Mouse (Mus musculus): ENCODE measurements around the gene Mib2. TPM values are rescaled to one million over a fixed set of nuclear protein-coding genes. Genes with fewer than 3 reads are reported as not detected.
A peak's percentile ranks its signal among the peaks of the same experiment; 100 is the strongest.

The Mib2 gene
- total and polyA plus RNA-seq, 3 experiments = 19.0 to 66.5 (median 23.6) TPM

DNA sequence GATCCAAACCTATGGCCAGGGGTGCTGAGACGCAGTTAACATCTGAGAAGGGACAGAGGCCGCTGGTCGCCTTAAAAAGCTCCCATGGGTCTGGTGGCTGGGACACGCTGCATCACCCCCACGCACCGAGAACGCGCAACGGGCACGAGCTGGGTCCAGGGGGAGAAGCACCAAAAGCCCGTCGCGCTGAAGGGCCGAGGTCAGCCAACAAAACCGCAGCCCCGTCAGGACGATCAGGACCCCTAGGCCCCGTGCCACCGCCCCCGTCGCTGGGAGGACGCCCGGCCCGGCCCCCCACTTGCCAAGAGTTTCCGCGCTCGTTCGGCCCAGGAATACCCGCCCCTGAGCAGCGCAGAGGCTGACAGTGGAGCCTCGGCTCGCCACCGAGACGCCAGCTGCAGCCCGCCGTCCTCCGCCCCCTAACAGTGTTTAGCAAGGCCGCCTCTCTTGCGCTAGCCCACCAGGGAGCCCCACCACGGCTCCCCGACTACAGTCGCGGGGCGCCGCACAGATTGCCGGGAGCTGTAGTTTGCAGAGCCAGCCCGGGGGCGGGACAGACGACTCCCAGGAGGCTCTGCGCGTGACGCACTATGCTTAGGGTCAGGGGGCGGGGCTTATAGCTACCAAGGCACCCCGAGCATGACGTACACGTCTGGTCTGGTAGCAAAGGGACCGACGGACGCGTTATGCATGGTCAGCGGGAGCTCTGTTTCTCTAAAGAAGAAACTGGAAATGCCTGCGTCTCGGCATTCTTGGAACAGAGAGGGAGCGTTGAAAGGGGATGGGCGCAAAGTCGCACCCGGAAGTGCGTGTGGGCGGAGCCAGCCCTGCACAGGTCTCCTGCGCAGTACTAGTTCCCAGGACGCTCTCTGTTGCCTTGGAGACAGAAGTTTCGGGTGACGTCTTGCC, at the start of gene Mib2 (continued):
- peak; percentile 33; the same call in 1 of the 2 replicates for TF ChIP-seq JUN (IDR thresholded peaks at IDR 0.05; ENCODE audit: insufficient read depth, low read depth, low read length)

DNA sequence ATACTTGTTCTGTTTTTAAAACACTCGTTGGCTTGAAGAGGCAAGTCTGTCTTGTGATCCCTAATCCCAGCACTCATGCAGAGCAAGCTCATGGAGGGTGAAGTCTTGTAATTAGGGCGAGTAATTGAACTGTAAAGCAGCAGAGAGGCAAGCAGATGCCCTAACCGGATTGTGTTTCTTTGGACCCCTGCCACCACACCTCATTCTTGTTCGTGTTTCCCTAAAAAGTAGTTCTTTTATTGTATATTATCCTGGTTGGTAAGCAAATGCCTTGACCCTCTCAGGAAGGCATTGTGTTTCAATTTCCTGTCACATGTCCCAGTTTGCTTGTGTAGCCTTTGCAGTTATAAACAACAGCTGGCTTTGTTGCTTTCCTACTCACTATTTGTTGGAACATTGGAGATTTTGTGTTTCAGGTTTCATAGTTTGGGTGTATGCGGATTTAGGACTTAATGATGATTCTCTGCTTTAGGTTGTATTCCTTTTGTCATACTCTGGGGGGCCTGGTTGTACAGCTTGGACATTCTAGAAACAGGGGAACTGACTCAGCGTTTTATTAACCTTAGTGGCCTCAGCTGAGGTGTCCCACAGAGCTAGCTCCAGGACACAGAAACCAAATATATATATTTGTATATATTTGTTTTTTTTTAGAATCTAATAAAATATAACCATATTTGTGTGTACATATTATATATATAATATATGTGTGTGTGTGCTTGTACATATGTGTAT, 41.7 kb upstream of the Mib2 start:
- Histone ChIP-seq H3K9ac (ENCODE audit: insufficient read depth, low read depth) (no peak overlapping the region; the same call in 1 of the 2 replicates), H3K79me2 (replicated peaks; ENCODE audit: control insufficient read depth, extremely low read depth, insufficient read depth, poor library complexity, severe bottlenecking) (peaks cover 83% of the 10 kb centered on the region), H3K27me3 (replicated peaks) (no peaks in the 10 kb centered on the region), H3K27ac (ENCODE audit: insufficient read depth, low read depth) (no peak overlapping the region), H3K4me3 (replicated peaks in 1 of 3; ENCODE audit: low read depth in 2 of 3, low read length in 2 of 3, poor library complexity in 1 of 3) (no peak overlapping the region), H3K4me2 (ENCODE audit: insufficient read depth, low read depth, poor library complexity, severe bottlenecking) (peak overlapping the region; percentile 19; the same call in 1 of the 2 replicates), H3K36me3 (replicated peaks in 1 of 2; ENCODE audit: control insufficient read depth in 1 of 2, insufficient read depth in 1 of 2, low read length in 1 of 2) (peaks cover 14 to 64% of the 10 kb centered on the region in 2 experiments), H3K9me3 (replicated peaks; ENCODE audit: low read length) (peaks cover 2% of the 10 kb centered on the region), H3K4me1 (ENCODE audit: control insufficient read depth in 1 of 2, insufficient read depth in 2 of 2) (peaks cover 10 to 50% of the 10 kb centered on the region in 2 experiments; a peak in 3 of 4 replicates)
- TF ChIP-seq CHD1 (IDR thresholded peaks at IDR 0.05; ENCODE audit: low read depth, low read length) (no peak), MEF2A (IDR thresholded peaks at IDR 0.05; ENCODE audit: borderline replicate concordance, low read depth, low read length) (no peak), POLR2AphosphoS2 (IDR thresholded peaks at IDR 0.05; ENCODE audit: low read depth, low read length) (no peak), MAFK (IDR thresholded peaks at IDR 0.05; ENCODE audit: insufficient replicate concordance, low read length) (peak; percentile 65; the same call in 1 of the 2 replicates), BHLHE40 (IDR thresholded peaks at IDR 0.05; ENCODE audit: low read depth, low read length) (no peak)
- dilution Hi-C loops (cut with MboI; ENCODE audit: extremely low pct_ligation_motif_present, extremely low pct_unique_long_range_greater_than_20kb, low sequenced_read_pairs) (no loop called here), in situ Hi-C loops (cut with MboI; ENCODE audit: low pct_ligation_motif_present, low pct_unique_long_range_greater_than_20kb, low sequenced_read_pairs) (no loop called here)
- no peak for DNase-seq (ENCODE audit: extremely low read depth)

DNA sequence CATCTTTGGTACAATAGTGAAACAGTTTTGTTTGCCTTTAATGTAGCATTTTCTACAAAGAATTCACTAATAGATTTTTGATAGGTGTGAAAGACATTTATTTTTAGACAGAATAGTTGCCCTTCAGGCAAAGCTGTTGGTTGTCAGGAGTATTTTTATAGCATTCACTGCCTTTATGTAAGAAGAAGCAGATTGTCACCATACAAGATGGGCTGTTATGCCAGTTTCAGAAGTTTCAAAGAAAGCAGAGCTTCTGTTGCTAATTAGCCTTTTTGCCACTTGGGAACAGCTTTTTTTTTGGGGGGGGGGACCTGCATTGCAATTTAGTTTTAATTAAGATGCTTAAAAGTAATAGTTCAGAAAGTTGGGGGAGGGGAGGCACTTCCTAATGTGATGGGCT, 40.0 kb upstream of the Mib2 start:
- Histone ChIP-seq H3K27me3 (replicated peaks) (no peaks in the 10 kb centered on the region), H3K9ac (ENCODE audit: insufficient read depth, low read depth) (no peak overlapping the region), H3K27ac (ENCODE audit: insufficient read depth, low read depth) (no peak overlapping the region), H3K9me3 (replicated peaks; ENCODE audit: low read length) (no peaks in the 10 kb centered on the region), H3K36me3 (replicated peaks in 1 of 2; ENCODE audit: control insufficient read depth in 1 of 2, insufficient read depth in 1 of 2, low read length in 1 of 2) (peaks cover 3 to 48% of the 10 kb centered on the region in 2 experiments), H3K4me2 (ENCODE audit: insufficient read depth, low read depth, poor library complexity, severe bottlenecking) (no peak overlapping the region), H3K79me2 (replicated peaks; ENCODE audit: control insufficient read depth, extremely low read depth, insufficient read depth, poor library complexity, severe bottlenecking) (peaks cover 79% of the 10 kb centered on the region), H3K4me3 (replicated peaks in 1 of 3; ENCODE audit: low read depth in 2 of 3, low read length in 2 of 3, poor library complexity in 1 of 3) (no peak overlapping the region), H3K4me1 (ENCODE audit: control insufficient read depth in 1 of 2, insufficient read depth in 2 of 2) (peaks cover 10 to 50% of the 10 kb centered on the region in 2 experiments; a peak in 3 of 4 replicates)
- dilution Hi-C loops (cut with MboI; ENCODE audit: extremely low pct_ligation_motif_present, extremely low pct_unique_long_range_greater_than_20kb, low sequenced_read_pairs) (no loop called here), in situ Hi-C loops (cut with MboI; ENCODE audit: low pct_ligation_motif_present, low pct_unique_long_range_greater_than_20kb, low sequenced_read_pairs) (no loop called here)
- no peak for TF ChIP-seq CHD2 (IDR thresholded peaks at IDR 0.05; ENCODE audit: low read length)
- no peak for DNase-seq (ENCODE audit: extremely low read depth)

All from CH12.LX (cell line).